Mouse (Mus musculus): ENCODE results near the gene Mast3. TPM values are rescaled to one million over a fixed set of nuclear protein-coding genes. Genes with fewer than 3 reads are reported as not detected.

Gene Mast3
- total RNA-seq, 2 experiments from 2014 or later = 317 to 334 TPM

DNA sequence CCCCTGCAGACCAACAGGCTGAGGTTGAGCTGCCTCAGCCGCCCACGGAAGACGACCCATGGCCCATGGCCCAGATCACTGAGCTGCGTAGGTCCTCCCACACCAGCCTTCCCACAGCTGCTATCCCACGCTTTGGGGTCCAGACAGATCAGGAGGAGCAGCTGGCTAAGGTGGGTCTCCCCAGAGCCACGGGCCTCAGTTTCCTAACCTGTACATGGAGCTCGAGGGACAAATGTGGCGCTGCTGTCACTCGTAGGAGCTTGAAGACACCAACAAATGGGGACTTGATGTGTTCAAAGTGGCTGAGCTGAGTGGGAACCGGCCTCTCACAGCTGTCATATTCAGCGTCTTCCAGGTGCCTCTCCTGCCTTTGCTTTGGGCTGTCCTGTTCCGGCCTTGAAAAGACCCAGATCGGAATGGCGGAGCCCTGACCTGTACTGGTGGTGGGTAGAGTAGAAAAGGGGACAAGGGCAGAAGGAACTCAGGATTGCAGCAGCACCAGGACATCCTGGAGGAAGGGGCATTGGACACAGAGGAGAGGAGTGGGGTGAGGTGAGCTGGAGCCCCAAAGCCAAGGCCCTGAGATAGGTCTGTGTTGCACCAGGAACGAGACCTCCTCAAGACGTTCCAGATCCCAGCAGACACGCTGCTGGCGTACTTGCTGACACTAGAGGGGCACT is 57.5 kb downstream of the Mast3 start:
- DNase-seq (ENCODE audit: low spot score in 2 of 2) = no peak

DNA sequence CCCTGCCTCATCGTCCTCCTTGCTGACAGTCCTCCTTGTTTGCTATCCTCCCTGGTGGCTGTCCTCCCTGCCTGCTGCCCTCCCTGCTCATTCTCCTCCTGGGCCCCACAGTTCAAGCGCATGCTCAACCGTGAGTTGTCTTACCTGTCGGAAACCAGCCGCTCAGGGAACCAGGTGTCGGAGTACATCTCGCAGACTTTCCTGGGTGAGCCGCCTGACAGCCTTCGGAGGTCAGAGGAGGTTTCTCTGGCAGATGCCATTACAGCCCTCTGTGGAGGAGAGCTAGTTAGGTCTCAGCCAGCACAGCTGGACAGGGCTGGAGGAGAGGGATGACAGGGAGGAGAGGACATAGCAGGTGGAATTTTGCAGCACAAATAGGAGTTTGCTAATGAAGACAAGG is 58.2 kb downstream of the Mast3 start:
- no peak for DNase-seq (ENCODE audit: low spot score in 2 of 2)

DNA sequence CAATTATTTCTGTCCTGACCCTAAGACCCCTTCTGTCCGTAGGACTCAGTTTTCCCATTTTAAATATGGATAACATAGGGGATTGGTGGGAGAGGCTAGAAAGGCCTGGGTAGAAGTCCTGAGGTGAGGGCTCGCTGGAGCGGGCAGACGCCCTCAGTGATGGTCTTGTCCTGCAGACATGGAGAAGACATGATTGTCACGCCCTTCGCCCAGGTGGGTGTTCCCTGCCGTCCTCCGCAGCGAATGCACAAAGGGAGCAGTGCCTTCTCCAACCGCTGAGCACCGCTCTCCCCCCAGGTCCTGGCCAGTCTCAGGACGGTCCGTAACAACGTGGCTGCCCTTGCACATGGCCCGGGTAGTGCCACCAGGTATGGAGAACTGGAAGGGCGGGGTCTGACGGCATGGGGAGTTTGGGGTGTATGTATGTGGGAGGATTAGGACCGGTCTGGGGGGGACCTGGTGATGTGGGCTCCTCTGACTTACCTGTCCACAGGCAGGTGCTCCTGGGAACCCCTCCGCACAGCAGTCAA is 59.1 kb downstream of the Mast3 start:
- DNase-seq (ENCODE audit: low spot score in 2 of 2) = no peak

DNA sequence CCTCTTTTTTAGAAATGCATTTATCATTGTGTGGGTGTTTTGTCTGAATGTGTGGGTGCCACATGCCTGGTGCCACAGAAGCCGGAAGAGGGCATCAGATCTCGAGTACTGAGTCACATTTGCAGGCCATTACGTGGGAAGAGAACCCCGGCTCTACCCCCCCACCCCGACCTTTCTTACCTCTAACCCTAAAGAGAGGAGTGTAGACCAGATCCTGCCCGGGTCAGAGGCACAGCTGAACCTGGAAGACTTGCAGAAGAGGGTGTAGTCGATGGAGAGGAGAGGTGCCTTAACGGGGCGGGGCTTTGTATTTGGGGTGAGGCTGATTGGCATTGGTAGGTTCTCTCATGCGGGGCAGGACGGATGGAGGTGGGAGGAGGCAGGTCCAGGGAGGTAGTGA is 60.0 kb downstream of the Mast3 start:
- DNase-seq (ENCODE audit: low spot score in 2 of 2) = no peak

- no peak for DNase-seq (ENCODE audit: low spot score in 2 of 2)
Measured at GRCm38 (mm10) chr8:70743656-70744590, 60.9 kb downstream of the Mast3 start.

DNA sequence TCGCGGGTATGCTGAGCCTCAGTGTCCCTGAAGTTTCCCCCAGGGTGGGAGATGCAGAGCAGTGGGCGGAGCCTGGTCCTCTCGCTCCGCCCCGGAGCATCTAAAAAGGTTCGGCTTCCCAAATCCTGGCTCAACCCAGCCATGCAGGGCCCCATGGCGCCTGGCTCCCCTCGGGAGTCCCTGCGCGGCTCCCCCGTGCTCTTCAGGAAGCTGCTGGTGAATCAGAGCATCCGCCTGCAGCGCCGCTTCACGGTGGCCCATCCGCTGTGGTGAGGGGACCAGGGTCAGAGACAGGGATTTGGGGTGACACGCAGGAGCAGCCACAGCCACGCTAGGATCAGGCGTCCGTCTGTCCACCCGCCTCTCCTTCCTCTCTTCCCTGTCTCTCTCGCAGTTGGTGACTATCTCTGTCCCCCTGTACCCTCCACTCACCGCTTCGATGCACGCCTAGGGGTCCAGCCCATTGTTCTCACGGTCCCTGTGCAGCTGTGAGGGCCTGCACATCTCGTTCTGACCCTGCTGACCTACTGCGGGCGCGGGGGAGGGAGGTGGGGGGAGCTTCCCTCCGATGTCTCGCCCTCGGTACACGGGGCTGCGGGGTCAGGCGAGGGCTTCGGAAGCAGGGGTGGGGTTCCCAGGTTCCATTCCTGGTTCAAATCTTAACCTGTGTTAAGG is 61.7 kb downstream of the Mast3 start:
- DNase-seq (ENCODE audit: low spot score in 2 of 2) = no peak

DNA sequence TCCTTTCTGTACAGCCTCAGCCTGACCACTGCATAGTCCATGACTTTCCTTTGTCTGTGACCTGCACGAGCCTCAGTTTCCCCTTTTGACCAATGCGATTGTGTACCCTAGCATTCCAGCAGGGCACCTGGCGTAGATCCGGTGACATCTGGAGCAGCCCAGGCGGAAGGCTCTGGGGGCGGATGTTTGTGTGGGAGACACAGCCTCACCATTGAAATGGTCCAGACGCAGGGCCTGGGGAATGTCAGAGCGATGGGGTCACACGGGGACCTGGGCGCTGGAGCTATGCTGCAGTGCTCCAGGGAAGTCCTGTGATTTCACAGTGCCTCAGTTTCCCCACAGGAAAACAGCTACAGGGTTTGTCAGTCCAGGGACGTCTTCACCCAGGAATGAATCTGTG is 62.7 kb downstream of the Mast3 start:
- no peak for DNase-seq (ENCODE audit: low spot score in 2 of 2)

DNA sequence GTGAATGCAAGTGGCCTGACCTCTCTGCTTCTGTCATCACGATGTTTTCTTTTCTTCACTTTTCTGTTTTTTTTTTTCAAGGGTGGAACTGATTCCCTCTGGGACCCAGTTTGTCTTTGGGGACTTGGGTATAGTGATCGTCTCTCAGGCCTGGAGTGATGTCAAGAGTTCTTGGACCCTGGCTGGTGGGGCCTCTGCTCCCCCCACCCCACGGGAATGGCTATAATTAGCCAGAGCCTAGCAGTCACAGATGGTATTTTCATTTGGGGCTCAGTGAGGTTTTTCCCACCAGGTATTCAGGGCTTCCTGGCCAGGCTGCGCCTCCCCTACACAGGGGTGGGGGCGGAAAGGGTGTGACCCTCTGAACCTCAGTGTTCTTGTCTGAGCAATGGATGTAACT is 63.2 kb downstream of the Mast3 start:
- DNase-seq (ENCODE audit: low spot score in 2 of 2) = no peak

DNA sequence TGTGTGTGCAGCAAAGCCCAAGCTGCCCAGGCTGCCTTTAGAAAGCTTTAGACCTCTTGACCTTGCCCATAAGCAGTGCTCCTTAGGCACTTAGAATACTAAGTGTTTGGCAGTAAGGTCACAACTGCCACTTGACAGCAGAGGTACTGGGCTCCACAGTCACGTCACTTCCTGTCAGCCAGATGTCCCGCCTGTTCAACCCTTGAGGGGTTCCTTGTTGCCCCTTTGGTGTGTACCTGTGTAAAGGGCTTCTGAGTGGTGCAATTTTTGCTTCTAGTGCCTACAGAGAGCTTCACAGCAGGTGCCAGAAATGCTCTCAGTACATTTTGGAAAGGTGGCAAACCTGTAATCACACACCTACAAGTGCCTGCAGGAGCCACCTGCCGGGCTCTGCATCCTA is 66.6 kb downstream of the Mast3 start:
- no peak for DNase-seq (ENCODE audit: low spot score in 2 of 2)

- no peak for DNase-seq (ENCODE audit: low spot score in 2 of 2)
Measured at GRCm38 (mm10) chr8:70737705-70738104, 67.1 kb downstream of the Mast3 start.

GRCm38 (mm10) chr8:70730956-70731355 is 73.9 kb downstream of the Mast3 start:
- DNase-seq (ENCODE audit: low spot score in 2 of 2) = no peak

DNA sequence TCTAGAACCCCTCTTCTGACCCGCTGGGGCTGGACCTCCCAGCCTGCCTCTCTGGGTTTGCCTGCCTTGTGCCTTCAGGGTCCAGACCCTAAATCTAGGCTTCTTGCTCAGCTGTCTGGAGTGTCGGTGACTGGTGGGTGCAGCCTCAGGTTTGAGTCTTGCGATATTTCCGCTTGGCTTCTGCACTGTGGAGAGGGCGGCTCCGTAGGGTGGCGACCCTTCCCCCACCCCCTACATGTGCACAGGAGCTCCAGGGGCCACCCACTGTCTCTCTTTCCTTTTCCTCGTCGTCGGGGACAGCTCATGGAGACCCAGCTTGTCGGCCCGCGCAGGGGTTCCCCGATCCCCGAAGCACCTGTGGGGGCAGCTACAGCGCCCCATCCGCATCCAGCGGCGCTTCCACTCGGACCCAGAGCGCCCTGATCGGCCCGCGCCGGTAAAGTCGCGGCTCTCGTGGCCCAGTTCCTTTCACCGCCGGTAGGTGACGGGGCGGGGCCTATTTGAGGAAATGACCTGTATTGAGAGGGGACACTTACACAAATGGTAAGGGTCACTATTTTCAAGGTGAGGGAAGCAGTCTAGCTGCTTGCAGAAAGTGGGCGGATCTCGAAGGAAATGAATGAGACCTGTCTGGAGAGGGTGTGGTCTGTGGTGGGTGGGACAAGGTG is 74.9 kb downstream of the Mast3 start:
- DNase-seq (ENCODE audit: low spot score in 2 of 2) = no peak

Small RNA genes lying within 50 kb of the gene (microRNA-seq; reads per million reads assigned to microRNA genes)
- gene Mir7240 = 8.7 to 14.2 reads per million in 2 experiments

Other genes with a start within 250 kb of the Mast3 start
- 10 to 100 TPM; 50.4 to 60.8 TPM for gene Isyna1, start 210.7 kb downstream of the Mast3 start, total RNA-seq (2021)
- 100 to 1,000 TPM; 250 to 264 TPM for gene Ssbp4, start 196.2 kb downstream of the Mast3 start, total RNA-seq (2021)
- gene Lrrc25, start 188.9 kb downstream of the Mast3 start, total RNA-seq (2021) = 1 to 10 TPM in 1 of 2 experiments, under 1 TPM in 1; 0.70 to 1.0 TPM
- gene Gdf15, start 172.6 kb downstream of the Mast3 start, total RNA-seq (2021) = not detected
- gene Pgpep1, start 144.7 kb downstream of the Mast3 start, total RNA-seq (2021) = 10 to 100 TPM; 11.6 to 17.9 TPM
- 10 to 100 TPM; 65.0 to 70.9 TPM for gene Lsm4, start 131.8 kb downstream of the Mast3 start, total RNA-seq (2021)
- gene Jund, start 106.1 kb downstream of the Mast3 start, total RNA-seq (2021) = 100 to 1,000 TPM; 221 to 289 TPM
- under 1 TPM; 0.09 to 0.16 TPM for gene Iqcn, start 101.6 kb downstream of the Mast3 start, total RNA-seq (2021)
- gene Gm3336, start 86.5 kb downstream of the Mast3 start, total RNA-seq (2021) = not detected
- gene Pde4c, start 81.3 kb downstream of the Mast3 start, total RNA-seq (2021) = 1 to 10 TPM; 1.6 to 3.4 TPM
- gene Rab3a, start 50.4 kb downstream of the Mast3 start, total RNA-seq (2021) = 100 to 1,000 TPM; 870 to 892 TPM
- gene Mpv17l2, start 44.1 kb downstream of the Mast3 start, total RNA-seq (2021) = 10 to 100 TPM; 31.3 to 31.4 TPM
- gene Pik3r2, start 28.3 kb downstream of the Mast3 start, total RNA-seq (2021) = 100 to 1,000 TPM; 150 to 153 TPM
- under 1 TPM; 0.63 to 0.77 TPM for gene Il12rb1, start 3.4 kb upstream of the Mast3 start, total RNA-seq (2021)
- 10 to 100 TPM; 12.0 to 13.3 TPM for gene Arrdc2, start 34.7 kb upstream of the Mast3 start, total RNA-seq (2021)
- gene Kcnn1, start 58.2 kb upstream of the Mast3 start, total RNA-seq (2021) = 10 to 100 TPM; 17.4 to 19.3 TPM
- 100 to 1,000 TPM; 101 to 102 TPM for gene Ccdc124, start 68.9 kb upstream of the Mast3 start, total RNA-seq (2021)
- 10 to 100 TPM; 12.8 to 13.0 TPM for gene Slc5a5, start 87.7 kb upstream of the Mast3 start, total RNA-seq (2021)
- 100 to 1,000 TPM; 682 to 726 TPM for gene Rpl18a, start 92.4 kb upstream of the Mast3 start, total RNA-seq (2021)
- 10 to 100 TPM; 87.1 to 98.0 TPM for gene Map1s, start 100.9 kb upstream of the Mast3 start, total RNA-seq (2021)